Mouse (Mus musculus): ENCODE measurements around the gene Spg7. TPM values are rescaled to one million over a fixed set of nuclear protein-coding genes. Genes with fewer than 3 reads are reported as not detected.
"Not testable (repeated sequence)": the region's sequence is repeated elsewhere in the genome, so short reads cannot be mapped to it uniquely, and the experiment has no call there.

Spg7 gene
- total RNA-seq, 4 experiments from 2014 or later, result 74.1 to 81.0 (median 77.4) TPM

- DNase-seq (ENCODE audit: low spot score in 2 of 2), result peak; percentile 37 to 57
These were observed 21.6 kb upstream of the Spg7 start for GRCm38 (mm10) chr8:123041008-123041773.

- no peak for DNase-seq (ENCODE audit: low spot score in 2 of 2)
These were observed 21.0 kb upstream of the Spg7 start for GRCm38 (mm10) chr8:123041774-123042105.

GRCm38 (mm10) chr8:123042158-123042973 lies 20.4 kb upstream of the Spg7 start, which contains the start of gene Ankrd11:
Ankrd11 (minus strand) TSS chr8:123042277.
- peak; percentile 99 to 100 for DNase-seq (ENCODE audit: low spot score in 2 of 2)

- no peak for DNase-seq (ENCODE audit: low spot score in 2 of 2)
These were observed 19.6 kb upstream of the Spg7 start for GRCm38 (mm10) chr8:123042974-123043625.

- no peak for DNase-seq (ENCODE audit: low spot score in 2 of 2)
These were observed 18.8 kb upstream of the Spg7 start for GRCm38 (mm10) chr8:123043941-123044340.

GRCm38 (mm10) chr8:123044743-123045425 lies 17.9 kb upstream of the Spg7 start:
- DNase-seq (ENCODE audit: low spot score in 2 of 2), result not testable (repeated sequence)

GRCm38 (mm10) chr8:123046706-123047105 lies 16.0 kb upstream of the Spg7 start:
- DNase-seq (ENCODE audit: low spot score in 2 of 2), result no peak

GRCm38 (mm10) chr8:123047827-123048226 lies 14.9 kb upstream of the Spg7 start:
- DNase-seq (ENCODE audit: low spot score in 2 of 2), result no peak

GRCm38 (mm10) chr8:123048402-123048801 lies 14.3 kb upstream of the Spg7 start:
- DNase-seq (ENCODE audit: low spot score in 2 of 2), result no peak

- no peak for DNase-seq (ENCODE audit: low spot score in 2 of 2)
These were observed 11.3 kb upstream of the Spg7 start for GRCm38 (mm10) chr8:123051458-123051857.

GRCm38 (mm10) chr8:123064072-123064471 lies 1.3 kb downstream of the Spg7 start:
- no peak for DNase-seq (ENCODE audit: low spot score in 2 of 2)

- no peak for DNase-seq (ENCODE audit: low spot score in 2 of 2)
These were observed 2.1 kb downstream of the Spg7 start for GRCm38 (mm10) chr8:123064809-123065213.

GRCm38 (mm10) chr8:123065214-123066100 lies 2.7 kb downstream of the Spg7 start:
- DNase-seq (ENCODE audit: low spot score in 2 of 2), result peak; percentile 84 to 93

GRCm38 (mm10) chr8:123066101-123066683 lies 3.5 kb downstream of the Spg7 start:
- DNase-seq (ENCODE audit: low spot score in 2 of 2), result no peak

- no peak for DNase-seq (ENCODE audit: low spot score in 2 of 2)
These were observed 8.4 kb downstream of the Spg7 start for GRCm38 (mm10) chr8:123071176-123071575.

- DNase-seq (ENCODE audit: low spot score in 2 of 2), result no peak
These were observed 14.5 kb downstream of the Spg7 start for GRCm38 (mm10) chr8:123077213-123077612.

GRCm38 (mm10) chr8:123082993-123083392 lies 20.3 kb downstream of the Spg7 start:
- DNase-seq (ENCODE audit: low spot score in 2 of 2), result no peak

GRCm38 (mm10) chr8:123083610-123084009 lies 20.9 kb downstream of the Spg7 start:
- DNase-seq (ENCODE audit: low spot score in 2 of 2), result no peak

- DNase-seq (ENCODE audit: low spot score in 2 of 2), result no peak
These were observed 24.5 kb downstream of the Spg7 start for GRCm38 (mm10) chr8:123087289-123087688.

GRCm38 (mm10) chr8:123097216-123097615 lies 34.5 kb downstream of the Spg7 start:
- no peak for DNase-seq (ENCODE audit: low spot score in 2 of 2)
